Mouse (Mus musculus) bone marrow, adult 2 months (tissue): Measurements from ENCODE around the gene Frmpd4. TPM values are rescaled to one million over a fixed set of nuclear protein-coding genes. Genes with fewer than 3 reads are reported as not detected.

Source experiments
- H3K27ac ChIP-seq: fragments of 200-500 bp; 2 replicates; pipeline ENCODE4 v1.5.1; 2012; ENCODE audit warnings: low read depth, mild to moderate bottlenecking, control low read depth, inconsistent platforms, low read length; ENCODE audit not compliant: control insufficient read depth, poor library complexity, insufficient read depth
- H3K4me1 ChIP-seq: fragments of 200-500 bp; 2 replicates; pipeline ENCODE4 v1.6.1; 2011; ENCODE audit warnings: low read length; ENCODE audit not compliant: control insufficient read depth, insufficient read depth
- H3K4me3 ChIP-seq: fragments of 200-500 bp; replicated peaks from 2 replicates; pipeline ENCODE3; 2011; ENCODE audit warnings: mild to moderate bottlenecking, low read depth, low read length, control low read depth; ENCODE audit not compliant: control insufficient read depth
- CTCF ChIP-seq: fragments of 200-500 bp; IDR thresholded peaks from 2 replicates; pipeline ENCODE4 v1.5.1; 2011; ENCODE audit warnings: low read length, control low read depth; ENCODE audit not compliant: control insufficient read depth, insufficient read depth
- POLR2A ChIP-seq: fragments of 200-500 bp; IDR thresholded peaks from 2 replicates; pipeline ENCODE4 v1.6.1; 2011; ENCODE audit warnings: low read depth, mild to moderate bottlenecking, control low read depth, low read length, borderline replicate concordance; ENCODE audit not compliant: control insufficient read depth
- WGBS: fragments of 180-500 bp; shearing (Covaris S2); methylation state at CpG from one replicate; pipeline ENCODE4 v1.1.7; 2018; 5-methylcytosine and 5-hydroxymethylcytosine counted together
- polyA plus RNA-seq: library from polyadenylated mRNA; stranded (reverse); fragments of >200 nt; gene quantifications from 2 replicates; pipeline ENCODE4 v1.2.4, GENCODE M21; 2011; ENCODE audit warnings: low replicate concordance; ENCODE audit not compliant: missing spikeins, insufficient read depth, insufficient read length

Frmpd4 gene
- polyA plus RNA-seq, 1 experiment: not detected

DNA sequence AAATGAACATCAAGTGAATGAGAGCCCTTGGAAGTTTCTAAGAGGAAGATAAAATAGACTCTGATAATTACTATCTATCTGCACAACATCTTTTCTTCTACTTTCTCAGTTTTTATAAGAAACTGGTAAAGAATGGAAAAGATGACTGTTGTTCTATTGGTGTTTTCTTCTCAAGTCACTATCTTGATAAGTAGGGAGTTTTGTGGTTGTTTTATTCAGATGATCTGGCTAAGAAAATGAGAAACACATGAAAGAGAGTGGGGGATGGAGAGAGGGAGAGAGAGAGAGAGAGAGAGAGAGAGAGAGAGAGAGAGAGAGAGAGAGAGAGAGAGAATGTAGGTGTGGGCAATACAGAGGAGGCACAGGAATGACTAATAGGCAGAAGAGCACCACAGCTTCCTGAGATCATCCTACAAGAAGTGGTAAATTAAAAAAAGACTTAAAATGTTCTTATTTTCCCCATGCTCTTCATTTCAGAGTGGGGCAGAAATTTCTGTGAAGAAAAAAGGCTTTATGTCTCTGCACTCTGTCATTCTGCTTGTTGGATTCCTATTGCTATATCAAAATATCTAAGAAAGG, 979.3 kb downstream of the Frmpd4 start:
- Histone ChIP-seq H3K4me3 (no peak overlapping the region), H3K4me1 (no peaks in the 10 kb centered on the region), H3K27ac (no peak overlapping the region)
- no peak for TF ChIP-seq POLR2A
- no peak for TF ChIP-seq CTCF

DNA sequence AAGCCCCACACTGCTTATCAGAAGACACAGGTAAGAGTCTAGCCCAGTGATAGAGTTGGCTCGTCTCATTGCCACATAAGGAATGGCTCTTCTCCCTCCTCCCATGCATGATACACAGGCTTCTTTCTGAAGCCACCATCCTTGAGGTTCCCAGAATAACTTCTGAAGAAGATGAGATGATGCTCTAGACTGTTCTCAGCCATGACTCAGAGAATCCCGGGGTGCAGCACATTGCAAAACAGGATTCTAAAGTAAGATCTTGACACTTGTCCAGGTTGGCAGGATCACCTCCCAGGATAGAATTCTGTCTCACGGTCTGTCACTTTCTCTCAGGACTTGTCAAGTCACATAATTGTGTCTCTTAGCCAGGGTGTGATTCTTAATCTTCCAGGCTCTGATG, 1024.2 kb downstream of the Frmpd4 start:
- TF ChIP-seq CTCF (no peak), POLR2A (no peak)
- no peak overlapping the region for H3K4me3 ChIP-seq
- H3K27ac ChIP-seq: no peak overlapping the region
- no peaks in the 10 kb centered on the region for H3K4me1 ChIP-seq
- WGBS: 73% methylated on average over 3 of the region's 3 CpGs

DNA sequence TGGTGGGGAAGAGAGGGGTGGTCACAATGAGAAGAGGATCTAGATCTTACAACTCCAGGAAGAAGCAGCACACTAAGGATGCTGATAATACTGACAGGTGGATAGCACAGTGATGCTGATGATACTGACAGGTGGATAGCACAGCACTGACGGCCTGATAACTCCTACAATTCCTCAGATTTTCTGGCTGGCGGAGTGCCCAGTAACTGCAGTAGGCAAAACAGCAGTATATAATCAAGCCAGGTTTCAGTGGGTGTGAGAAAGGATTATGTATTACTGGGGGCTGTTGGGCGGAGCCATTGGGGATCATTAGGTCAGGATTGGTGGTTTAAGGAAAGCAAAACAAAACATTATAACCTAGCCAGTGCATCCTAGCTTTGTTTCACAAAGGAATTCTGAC, 1053.9 kb downstream of the Frmpd4 start:
- no peak overlapping the region for H3K27ac ChIP-seq
- no peak for TF ChIP-seq CTCF
- no peak for TF ChIP-seq POLR2A
- 80% methylated on average over 3 of the region's 3 CpGs for WGBS

DNA sequence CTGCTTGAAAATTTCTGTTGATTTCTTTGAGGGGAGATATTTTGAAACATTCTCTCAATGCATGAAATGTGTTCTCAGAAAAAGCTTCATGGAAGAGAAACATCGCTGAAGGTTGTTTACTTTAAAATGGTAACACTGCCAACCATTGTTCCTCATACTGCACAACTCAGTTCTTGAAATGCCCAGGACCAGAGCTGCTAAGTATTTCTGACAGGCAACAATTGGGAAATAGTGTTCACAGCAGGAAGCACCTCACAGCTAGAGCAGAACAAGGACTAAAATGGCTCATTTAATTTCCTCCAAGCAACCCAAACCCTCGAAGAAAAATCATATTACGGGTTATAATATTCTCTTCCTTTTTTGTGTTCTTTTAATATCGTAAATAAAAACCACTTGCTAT, 1054.5 kb downstream of the Frmpd4 start:
- H3K27ac ChIP-seq: no peak overlapping the region
- no peak overlapping the region for H3K4me3 ChIP-seq
- TF ChIP-seq POLR2A (no peak), CTCF (no peak)
- no peaks in the 10 kb centered on the region for H3K4me1 ChIP-seq
- 39% methylated on average over 4 of the region's 4 CpGs for WGBS

More for the DNA sequence above, 1053.9 kb downstream of the Frmpd4 start:
- no peak overlapping the region for H3K4me3 ChIP-seq
- no peaks in the 10 kb centered on the region for H3K4me1 ChIP-seq

DNA sequence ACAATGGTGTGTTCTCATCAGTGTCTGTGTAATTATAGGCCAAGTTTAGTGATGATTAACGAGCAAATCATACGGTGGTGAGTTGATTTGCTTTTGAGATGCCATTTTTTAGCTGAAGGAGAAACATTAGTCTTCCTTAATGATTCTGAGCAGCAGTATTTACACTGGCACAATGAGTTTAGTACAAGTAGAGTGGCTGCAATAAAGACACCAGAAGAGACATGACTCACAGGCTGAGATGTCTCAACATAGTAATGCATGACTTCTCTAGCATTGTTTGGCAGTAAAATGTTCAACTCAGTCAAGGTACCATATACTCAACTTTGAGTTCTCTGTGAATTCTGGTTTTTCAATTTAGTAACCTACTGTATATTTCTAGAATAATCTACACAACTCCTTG, 1058.6 kb downstream of the Frmpd4 start:
- Histone ChIP-seq H3K4me3 (no peak overlapping the region), H3K4me1 (no peaks in the 10 kb centered on the region), H3K27ac (no peak overlapping the region)
- 79% methylated on average over 2 of the region's 2 CpGs for WGBS
- TF ChIP-seq CTCF: no peak
- no peak for TF ChIP-seq POLR2A

DNA sequence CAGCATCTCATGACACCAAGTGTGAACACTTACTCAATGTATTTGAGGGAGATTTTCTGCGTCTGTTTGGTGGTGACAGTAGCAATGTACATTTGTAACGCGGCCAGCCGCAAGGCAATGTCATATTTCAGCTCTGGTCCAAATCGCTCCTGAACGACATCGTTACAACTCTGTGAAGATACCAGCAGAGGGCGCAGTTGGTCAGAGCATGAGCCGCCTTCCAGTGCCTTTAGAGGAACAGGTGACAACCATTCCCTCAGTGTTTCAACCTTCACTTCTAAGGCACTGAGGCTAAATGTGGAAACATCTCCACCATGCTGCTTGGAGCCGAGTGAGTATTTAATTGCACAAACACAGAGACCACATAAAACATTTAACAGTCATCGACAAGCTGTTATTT, 1079.3 kb downstream of the Frmpd4 start:
- 23% methylated on average over 11 of the region's 11 CpGs for WGBS
- TF ChIP-seq CTCF (peak; percentile 62), POLR2A (no peak)
- Histone ChIP-seq H3K4me3 (no peak overlapping the region), H3K4me1 (no peaks in the 10 kb centered on the region), H3K27ac (no peak overlapping the region)

DNA sequence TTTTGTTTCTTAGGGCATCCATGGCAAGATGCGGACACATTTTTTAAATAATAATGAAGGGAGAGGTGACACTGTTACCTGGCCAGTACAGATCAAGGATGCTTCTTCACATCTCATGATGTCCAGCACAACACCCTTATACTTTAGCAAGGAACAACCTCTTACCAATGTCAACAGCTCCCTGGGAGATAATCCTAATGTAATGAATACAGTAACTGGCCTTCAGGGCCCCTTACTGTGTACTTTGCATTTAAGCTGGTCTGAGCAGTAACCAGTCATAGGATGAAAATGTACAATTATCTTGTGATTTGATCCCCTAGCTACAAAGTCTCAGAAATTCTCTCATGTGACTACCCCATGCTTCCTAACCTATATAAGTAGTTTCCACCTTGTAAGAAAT, 1084.8 kb downstream of the Frmpd4 start:
- no peak for TF ChIP-seq CTCF
- TF ChIP-seq POLR2A: no peak
- no peaks in the 10 kb centered on the region for H3K4me1 ChIP-seq
- no peak overlapping the region for H3K4me3 ChIP-seq
- no peak overlapping the region for H3K27ac ChIP-seq
- WGBS: 89% methylated on average over 1 of the region's 1 CpGs

DNA sequence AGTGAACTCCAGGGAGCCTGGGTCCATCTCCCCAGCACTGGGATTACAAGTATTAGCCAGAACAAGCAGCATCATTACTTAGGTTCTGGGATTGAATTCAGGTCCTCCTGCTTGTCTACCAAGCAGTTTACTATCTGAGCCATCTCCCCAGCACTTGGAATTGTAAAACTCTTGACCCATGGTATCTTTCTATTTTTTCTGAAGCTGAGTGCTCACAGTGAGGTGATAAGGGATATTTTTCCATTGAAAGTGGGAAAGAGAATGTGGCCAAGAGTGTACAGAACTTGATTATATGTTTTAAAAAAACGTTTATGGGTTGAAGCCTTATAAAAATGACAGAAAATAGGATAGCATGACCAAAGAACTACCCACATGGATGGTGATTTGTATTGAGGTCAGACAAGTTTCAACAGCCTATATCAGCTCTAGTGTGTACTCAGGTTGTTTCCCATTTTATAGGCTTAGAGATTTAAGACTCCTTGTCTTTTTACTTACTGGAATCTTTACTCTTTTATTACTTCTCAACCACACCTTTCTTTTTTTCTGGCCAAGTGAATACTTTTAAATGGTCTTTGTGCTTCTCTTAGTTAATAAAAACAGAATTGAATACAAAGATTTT, 1085.3 kb downstream of the Frmpd4 start:
- Histone ChIP-seq H3K4me1 (no peaks in the 10 kb centered on the region), H3K4me3 (no peak overlapping the region), H3K27ac (no peak overlapping the region)
- 32% methylated on average over 1 of the region's 1 CpGs for WGBS
- TF ChIP-seq CTCF: no peak
- TF ChIP-seq POLR2A: no peak
